Mouse (Mus musculus) layer of hippocampus, postnatal 36 days (tissue): ENCODE measurements around the gene Rplp0. TPM values are rescaled to one million over a fixed set of nuclear protein-coding genes. Genes with fewer than 3 reads are reported as not detected.
A peak's percentile ranks its signal among the peaks of the same experiment; 100 is the strongest.
"Not testable (repeated sequence)": the region's sequence is repeated elsewhere in the genome, so short reads cannot be mapped to it uniquely, and the experiment has no call there.

Experiments used
- DNase-seq, 2 experiments: peaks; one replicate each; pipeline ENCODE4 v3.0.0; 2022
- total RNA-seq, 2 experiments: library from RNA; stranded (reverse); gene quantifications; 2 replicates each; pipeline ENCODE4 v1.2.3; 2021

The Rplp0 gene
- total RNA-seq, 2 experiments from 2014 or later = 223 to 227 TPM

DNA sequence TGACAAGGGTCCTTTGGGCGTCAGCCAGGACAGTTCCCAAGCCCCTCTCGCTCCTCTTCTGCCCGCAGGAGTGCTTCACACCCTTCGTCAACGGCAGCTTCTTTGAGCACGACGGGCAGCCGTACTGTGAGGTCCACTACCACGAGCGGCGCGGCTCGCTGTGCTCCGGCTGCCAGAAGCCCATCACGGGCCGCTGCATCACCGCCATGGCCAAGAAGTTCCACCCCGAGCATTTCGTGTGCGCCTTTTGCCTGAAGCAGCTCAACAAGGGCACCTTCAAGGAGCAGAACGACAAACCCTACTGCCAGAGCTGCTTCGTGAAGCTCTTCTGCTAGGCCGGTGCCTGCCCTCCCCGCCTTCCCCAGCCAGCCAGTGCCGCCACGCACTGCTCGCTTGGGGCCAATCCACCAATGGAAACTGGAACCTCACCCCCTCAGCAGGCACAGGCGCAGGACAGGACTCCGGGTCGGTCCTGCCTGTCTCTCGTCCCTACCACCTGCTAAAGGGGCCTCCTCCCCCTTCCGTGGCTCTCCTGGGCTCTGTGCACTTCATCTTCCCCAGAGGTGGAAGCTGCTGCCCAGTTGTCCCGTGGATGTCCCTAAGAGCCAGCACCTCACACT, 5.4 kb upstream of the Rplp0 start:
- no peak for DNase-seq

DNA sequence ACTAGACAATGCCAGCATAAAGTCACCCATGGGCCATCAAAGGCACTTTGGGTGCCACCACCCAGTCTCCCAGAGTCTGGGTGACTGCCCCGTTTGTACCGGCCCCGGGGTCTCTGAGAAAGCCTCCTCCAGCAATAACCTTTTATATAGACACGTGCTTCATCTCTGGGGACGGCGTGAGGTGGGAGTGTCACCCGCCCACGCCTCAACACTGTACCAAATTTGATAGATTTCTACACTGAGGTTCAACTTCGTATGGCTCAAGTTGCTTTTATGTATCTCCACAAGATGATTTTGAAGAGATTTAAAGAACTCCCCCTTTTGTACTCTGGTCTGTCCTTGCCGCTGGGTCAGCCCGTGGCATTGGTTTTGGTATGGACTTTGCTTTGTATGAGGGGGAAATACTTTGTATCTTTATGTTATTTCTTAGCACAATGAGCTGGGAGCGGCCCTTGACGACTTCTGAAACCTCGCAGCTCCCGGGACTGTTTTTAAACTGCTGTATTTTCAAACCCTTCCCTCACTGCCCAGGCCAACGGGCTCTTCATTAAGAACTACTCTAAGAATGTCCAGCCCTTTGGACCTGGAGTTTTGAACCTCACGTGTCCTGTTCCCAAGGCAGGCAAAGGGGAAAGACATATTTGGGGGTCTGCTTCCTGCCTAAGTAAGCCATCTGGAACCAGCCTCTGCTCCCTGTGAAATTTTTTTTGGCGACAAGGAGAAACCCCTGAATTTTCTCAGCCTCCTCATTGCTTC, 4.6 kb upstream of the Rplp0 start:
- DNase-seq = no peak

DNA sequence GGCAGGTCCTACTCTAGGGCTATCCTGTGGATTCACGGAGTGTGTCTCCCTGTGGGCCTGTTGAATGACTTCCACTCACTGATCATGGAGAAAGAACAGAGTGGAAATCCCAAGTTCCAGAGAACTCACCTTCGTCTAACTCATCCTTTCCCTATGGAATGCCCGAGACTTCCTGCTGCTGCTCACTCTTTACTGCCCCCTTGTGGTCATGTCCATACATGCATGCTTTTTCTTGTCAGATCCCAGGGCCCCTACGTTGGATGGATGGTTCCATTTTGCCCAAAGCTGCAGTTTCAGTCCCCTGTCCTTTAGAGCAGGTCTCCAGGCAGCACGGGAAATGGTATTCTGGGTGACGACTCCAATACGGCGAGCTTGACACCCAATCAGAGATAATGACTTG, 3.0 kb upstream of the Rplp0 start:
- peak; percentile 57 to 72 for DNase-seq

DNA sequence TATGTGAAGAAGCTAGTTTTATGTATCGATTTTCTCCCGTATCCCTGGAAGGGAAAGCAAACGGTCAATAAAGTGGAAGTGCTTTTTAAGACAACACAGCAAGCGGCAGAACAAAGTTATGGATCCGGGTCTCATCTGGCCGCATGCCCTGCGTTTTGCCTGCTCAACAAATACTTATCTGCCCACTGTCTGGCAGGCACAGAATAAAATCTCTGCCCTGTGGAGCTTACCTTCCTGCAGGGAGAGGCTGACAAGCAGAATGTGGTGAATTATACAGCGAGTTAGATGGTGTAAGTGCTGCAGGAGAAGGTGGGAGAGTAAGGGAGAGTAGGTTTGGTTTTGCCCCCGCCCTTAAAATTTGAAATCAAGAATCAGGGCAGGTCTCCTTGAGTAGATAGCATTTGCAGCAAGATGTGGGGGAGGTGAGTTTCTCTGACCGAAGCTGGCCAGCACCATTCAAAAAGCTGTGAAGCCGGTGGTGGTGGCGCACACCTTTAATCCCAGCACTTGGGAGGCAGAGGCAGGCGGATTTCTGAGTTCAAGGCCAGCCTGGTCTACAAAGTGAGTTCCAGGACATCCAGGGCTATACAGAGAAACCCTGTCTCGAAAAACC, 979 bp upstream of the Rplp0 start:
- DNase-seq = no peak

DNA sequence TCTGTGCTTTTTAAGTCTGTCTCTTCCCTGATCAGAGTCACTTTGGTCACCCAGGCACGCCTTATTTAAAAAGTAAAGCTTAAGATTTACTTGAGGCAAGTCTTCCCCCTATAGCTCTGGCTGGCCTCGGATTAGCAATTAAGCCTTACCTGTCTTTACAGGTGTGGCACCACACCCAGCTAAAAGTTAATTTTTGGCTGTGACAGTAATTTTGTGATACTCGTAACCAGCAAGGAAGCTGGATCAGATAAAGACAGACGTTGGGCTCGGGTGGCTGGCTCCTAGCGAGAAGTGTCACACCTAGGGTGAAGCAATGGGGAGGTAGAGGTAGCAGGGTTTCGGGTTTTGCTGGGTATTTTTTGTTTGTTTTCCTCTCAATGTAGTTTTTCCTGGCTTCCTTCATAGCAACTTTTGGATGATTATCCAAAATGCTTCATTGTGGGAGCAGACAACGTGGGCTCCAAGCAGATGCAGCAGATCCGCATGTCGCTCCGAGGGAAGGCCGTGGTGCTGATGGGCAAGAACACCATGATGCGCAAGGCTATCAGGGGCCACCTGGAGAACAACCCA, 1.2 kb downstream of the Rplp0 start:
- DNase-seq = no peak

GRCm38 (mm10) chr5:115563771-115564585, 4.7 kb downstream of the Rplp0 start:
- DNase-seq = no peak

DNA sequence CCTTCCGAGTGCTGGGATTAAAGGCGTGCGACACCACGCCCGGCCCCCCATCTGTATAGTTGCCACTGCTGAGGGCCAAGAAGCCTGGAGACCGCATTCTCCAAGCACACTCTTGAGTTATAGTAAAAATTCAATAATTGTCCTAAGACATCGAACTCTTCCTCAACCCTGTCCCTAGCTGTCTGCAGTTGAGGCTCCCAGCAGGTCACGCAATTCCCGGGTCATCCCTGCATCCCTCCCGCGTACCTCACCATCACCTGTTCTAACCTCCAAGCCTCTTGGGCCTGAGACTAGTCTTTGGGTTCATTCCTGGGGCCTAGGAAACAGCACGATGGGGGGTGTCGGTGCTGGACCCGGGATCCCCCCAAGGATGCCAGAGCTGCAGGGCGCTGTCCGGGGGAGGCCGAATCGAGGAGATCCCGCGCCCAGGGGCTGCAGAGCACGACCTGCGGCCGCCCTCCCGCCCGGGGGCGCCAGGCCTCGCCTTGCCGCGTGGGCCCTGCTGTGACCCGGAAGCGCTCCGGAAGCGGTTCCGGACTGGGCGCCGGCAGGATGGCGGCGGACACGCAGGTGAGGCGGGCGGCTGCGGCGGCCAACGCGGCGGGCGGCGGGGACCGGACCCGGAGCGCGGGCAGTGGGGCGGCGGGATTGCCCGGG, 5.6 kb downstream of the Rplp0 start, which contains the start of gene Gcn1l1:
Gene Gcn1l1, plus strand, starts transcription at position 518 of the 657 bp plus-strand sequence.
- peak; percentile 77 for DNase-seq

GRCm38 (mm10) chr5:115565403-115565802, 6.1 kb downstream of the Rplp0 start:
- no peak for DNase-seq

- no peak for DNase-seq
These were observed 9.4 kb downstream of the Rplp0 start for GRCm38 (mm10) chr5:115568681-115569080.

- no peak for DNase-seq
These were observed 10.0 kb downstream of the Rplp0 start for GRCm38 (mm10) chr5:115569308-115569707.

- no peak for DNase-seq
These were observed 10.5 kb downstream of the Rplp0 start for GRCm38 (mm10) chr5:115569721-115570120.

DNA sequence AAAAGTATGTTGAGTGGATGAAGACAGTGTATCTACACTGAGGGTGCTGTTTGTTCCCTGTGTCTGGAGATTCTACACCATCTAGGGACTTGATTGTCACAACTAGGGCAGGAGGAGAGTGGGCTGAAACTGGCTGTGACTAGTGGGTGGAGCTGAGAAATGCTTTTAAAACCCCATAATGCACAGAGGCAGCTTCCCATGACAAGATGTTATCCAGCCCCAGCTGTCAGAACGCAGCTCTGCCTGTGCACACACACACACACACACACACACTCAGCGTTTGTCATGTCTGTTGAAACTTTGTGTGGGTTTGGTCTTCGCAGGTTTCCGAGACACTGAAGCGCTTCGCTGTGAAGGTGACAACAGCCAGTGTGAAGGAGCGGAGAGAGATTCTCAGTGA, 11.8 kb downstream of the Rplp0 start:
- peak; percentile 55 to 64 for DNase-seq

- peak; percentile 11 to 31 for DNase-seq
These were observed 13.6 kb downstream of the Rplp0 start for GRCm38 (mm10) chr5:115572679-115573535.

- peak; percentile 25 to 40 for DNase-seq
These were observed 15.7 kb downstream of the Rplp0 start for GRCm38 (mm10) chr5:115574992-115575391.

GRCm38 (mm10) chr5:115577686-115578085, 18.4 kb downstream of the Rplp0 start:
- not testable (repeated sequence) for DNase-seq

- no peak for DNase-seq
These were observed 19.7 kb downstream of the Rplp0 start for GRCm38 (mm10) chr5:115578922-115579321.

- no peak for DNase-seq
These were observed 20.1 kb downstream of the Rplp0 start for GRCm38 (mm10) chr5:115579363-115579762.

- DNase-seq = no peak
These were observed 21.1 kb downstream of the Rplp0 start for GRCm38 (mm10) chr5:115580229-115581001.

- no peak for DNase-seq
These were observed 22.4 kb downstream of the Rplp0 start for GRCm38 (mm10) chr5:115581662-115582061.

- DNase-seq = no peak
These were observed 26.3 kb downstream of the Rplp0 start for GRCm38 (mm10) chr5:115585616-115586015.
